Mouse (Mus musculus) kidney, postnatal 25 days (tissue): Measurements from ENCODE around the gene Exosc5.

Source experiments
- DNase-seq, 2 experiments: peaks; one replicate each; pipeline ENCODE4 v3.0.0; 2021; ENCODE audit warnings: mixed read lengths in 2 of 2

Exosc5 gene

GRCm38 (mm10) chr7:25680514-25681258 is 21.7 kb downstream of the Exosc5 start, which contains the start of gene B9d2:
B9d2 (plus strand) TSS chr7:25680780.
- DNase-seq = peak; percentile 97 to 98

- DNase-seq = no peak
Observed at GRCm38 (mm10) chr7:25681341-25682231, 22.6 kb downstream of the Exosc5 start.

DNA sequence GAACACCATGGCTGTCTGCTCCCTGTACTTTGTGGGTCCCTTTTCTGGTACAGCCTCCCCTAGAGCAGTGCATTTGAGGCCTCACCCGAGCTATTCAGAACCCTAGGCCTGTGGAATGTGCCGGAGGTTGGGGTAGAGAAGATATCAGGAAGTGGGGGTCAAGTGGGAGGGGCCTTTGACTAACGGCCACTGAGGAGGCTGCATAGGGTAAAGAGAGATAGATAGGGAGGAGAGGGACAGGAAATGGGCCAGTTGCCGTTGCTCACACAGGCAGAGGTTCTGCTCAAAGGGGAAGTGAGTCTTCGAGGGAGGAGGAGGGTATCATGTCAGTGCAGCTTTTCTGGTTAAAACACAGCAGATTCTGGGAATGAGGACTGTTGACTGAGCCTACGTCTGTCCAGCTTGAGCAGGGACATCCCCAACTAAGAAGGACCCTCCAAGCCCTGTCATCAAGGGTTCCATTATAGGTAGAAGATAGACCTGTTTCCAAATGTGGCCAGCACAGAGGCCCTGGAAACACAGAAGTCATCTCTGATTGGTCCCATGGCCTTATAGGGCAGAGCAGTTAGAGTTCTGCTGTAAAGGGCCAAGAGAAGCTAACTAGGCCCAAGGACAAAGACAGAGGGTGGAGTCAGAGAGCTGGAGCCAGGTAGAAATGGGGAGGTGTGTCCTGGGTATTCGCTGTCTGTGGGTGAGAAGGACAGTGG is 24.7 kb downstream of the Exosc5 start:
- DNase-seq = peak; percentile 55 to 64

DNA sequence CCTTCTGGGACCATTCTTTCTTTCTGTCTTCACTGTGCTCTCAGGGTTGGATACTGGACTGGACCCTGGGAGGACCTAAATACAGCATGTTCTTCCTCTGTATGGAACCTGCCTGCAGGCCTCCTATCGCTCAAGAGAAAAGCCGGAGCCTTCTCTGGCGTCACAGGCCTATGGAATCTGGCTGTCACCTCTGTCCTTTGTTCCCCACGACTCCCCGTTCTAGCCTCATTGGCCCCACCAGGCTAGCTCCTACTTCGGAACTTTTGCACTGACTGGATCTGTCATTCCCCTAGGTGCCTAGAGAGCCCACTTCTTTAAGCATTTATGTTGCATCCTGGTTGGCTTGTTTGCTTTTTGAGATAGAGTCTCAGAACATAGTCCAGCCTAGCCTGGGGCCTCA is 25.7 kb downstream of the Exosc5 start:
- no peak for DNase-seq

GRCm38 (mm10) chr7:25685926-25686470 is 27.0 kb downstream of the Exosc5 start:
- DNase-seq = peak in 1 of 2 experiments; percentile 40

GRCm38 (mm10) chr7:25686680-25687531 is 27.9 kb downstream of the Exosc5 start, which contains the start of gene Tgfb1:
Tgfb1 (plus strand) TSS chr7:25687002.
- peak; percentile 80 to 89 for DNase-seq

GRCm38 (mm10) chr7:25687811-25688401 is 28.9 kb downstream of the Exosc5 start:
- peak; percentile 64 to 72 for DNase-seq

DNA sequence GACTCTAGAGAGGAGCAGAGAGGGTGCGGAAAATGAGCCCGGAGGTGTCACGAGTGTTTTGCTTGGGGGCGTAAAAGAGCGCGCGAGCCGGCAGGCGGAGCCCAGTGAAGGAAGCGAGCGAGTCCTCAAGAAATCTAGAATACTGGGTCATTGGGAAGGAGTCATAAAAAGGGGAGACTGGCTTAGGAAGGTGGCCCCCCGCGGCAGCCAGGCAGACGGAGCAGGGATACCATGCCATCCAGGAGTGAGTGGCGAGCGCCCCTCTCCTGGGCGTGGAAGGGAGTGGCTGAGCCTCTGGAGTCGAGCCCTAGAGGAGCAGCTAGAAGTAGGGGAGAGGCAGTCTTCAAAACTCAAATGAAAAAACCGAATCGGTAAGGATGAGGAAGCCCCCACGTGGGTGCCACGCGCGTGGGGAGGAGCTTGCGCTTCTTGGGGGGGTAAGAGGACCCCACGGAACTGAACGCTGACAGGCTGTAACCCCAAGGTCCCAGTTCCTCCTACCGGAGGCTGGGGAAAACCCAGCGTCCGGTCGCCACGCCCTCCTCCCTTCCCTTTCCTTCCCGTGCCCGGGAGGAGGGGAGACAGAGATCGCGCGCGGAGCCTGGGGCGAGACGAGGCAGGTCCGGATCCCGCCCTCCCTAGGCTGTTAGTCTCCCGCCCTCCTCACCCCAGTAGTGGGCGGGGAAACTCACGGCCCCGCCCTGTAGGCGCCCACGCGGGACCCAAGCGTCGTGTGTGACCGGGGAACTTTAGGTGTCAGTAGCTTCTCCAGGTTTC is 30.0 kb downstream of the Exosc5 start:
- DNase-seq = peak; percentile 77 to 92

DNA sequence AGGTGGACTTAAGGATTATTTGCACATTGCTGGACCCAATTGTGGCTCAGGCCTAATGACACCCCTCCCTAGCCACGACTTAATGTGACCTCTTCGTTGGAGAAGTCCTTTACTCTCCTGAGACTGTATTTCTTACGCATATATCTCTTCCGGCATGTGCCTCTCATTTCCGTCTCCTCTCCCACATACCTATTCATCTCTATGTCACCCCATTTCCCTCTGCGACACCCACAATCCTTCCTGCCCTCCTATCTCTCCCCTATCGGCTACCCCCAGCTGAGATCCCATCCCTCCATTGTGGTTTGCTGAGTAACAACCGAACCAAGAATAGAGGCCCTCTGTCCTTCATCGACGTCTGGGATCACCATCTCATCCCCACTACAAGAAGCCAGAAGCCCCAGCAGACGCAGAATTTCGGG is 30.6 kb downstream of the Exosc5 start:
- DNase-seq = no peak

DNA sequence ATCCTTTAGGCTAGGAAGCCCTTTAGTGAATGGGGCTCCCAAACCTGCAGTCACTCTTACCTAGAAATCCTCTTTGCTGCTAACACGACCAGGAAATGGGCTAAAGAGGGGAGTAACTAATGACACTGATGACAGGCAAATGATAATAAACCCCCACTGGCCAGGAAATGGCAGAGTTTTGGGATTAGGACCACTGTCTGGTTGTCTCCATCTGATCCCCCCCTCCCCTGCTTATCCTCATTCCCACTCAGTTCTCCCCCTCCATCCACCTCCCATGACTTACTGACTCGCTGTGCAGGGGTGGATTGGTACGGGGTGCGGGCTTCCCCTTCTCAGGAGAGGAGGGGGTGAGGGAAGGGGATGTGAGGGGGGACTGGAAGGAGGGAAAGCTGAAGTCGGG is 31.1 kb downstream of the Exosc5 start:
- DNase-seq = peak in 1 of 2 experiments; percentile 29

DNA sequence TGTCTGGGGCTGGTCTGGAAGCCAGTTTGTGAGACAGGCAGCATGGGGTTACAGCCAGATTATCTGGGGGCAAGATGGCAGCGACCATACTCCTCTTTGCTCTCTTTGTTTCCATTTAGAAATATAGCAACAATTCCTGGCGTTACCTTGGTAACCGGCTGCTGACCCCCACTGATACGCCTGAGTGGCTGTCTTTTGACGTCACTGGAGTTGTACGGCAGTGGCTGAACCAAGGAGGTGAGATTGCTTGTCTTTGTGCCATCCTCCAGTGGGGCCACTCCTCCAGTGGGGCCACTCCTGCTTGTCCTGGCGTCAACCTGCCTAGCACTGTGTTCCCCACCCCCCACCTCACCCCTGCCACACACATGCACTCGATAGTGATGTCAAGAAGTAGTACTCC is 35.1 kb downstream of the Exosc5 start:
- DNase-seq = no peak

GRCm38 (mm10) chr7:25699851-25700250 is 40.9 kb downstream of the Exosc5 start:
- DNase-seq = no peak

GRCm38 (mm10) chr7:25700732-25701131 is 41.8 kb downstream of the Exosc5 start:
- DNase-seq = no peak

- no peak for DNase-seq
Observed at GRCm38 (mm10) chr7:25702350-25702749, 43.4 kb downstream of the Exosc5 start.

- peak; percentile 31 to 69 for DNase-seq
Observed at GRCm38 (mm10) chr7:25703793-25704494, 45.0 kb downstream of the Exosc5 start.

GRCm38 (mm10) chr7:25704716-25705364 is 45.9 kb downstream of the Exosc5 start:
- DNase-seq = peak in 1 of 2 experiments; percentile 52

DNA sequence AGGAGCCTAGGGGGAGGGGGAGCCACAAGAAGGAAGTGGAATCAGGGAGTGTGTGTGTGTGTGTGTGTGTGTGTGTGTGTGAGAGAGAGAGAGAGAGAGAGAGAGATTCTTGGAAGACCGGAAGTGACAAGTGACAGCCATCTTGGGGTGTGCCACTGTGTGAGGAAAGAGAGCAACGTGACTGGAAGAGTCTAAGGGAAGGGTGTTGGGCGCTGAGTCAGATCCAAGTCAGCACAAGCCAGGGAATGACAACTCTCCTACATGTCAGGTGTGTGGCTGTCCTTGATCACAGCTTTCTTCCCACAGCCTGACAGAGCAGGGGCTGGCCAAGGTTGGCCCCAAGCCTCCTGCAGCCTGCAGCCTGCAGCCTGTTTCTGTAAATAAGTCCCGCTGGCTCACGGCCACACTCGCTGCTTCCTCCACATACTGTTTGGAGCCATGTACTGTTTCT is 46.9 kb downstream of the Exosc5 start:
- DNase-seq = peak; percentile 58 to 72

GRCm38 (mm10) chr7:25706578-25707170 is 47.7 kb downstream of the Exosc5 start:
- peak in 1 of 2 experiments; percentile 35 for DNase-seq
